Mouse (Mus musculus) lung, embryonic 16.5 days (tissue): Measurements from ENCODE around the gene Olfr1393. TPM values are rescaled to one million over a fixed set of nuclear protein-coding genes. Genes with fewer than 3 reads are reported as not detected.
"Not testable (repeated sequence)": the region's sequence is repeated elsewhere in the genome, so short reads cannot be mapped to it uniquely, and the experiment has no call there.

ENCODE experiments used
- ATAC-seq: fragments of 200-750 bp; cut with Nextera tagmentation; 2 replicates; pipeline ENCODE4 v1.8.0; 2017; ENCODE audit warnings: low read depth, mild to moderate bottlenecking, moderate library complexity
- H3K27ac ChIP-seq: fragments of 300-500 bp; sonication (generic); 2 replicates; pipeline ENCODE4 v1.5.1; 2014; ENCODE audit warnings: mild to moderate bottlenecking, control low read depth, low read length
- H3K27me3 ChIP-seq: fragments of 300-500 bp; sonication (generic); 2 replicates; pipeline ENCODE4 v1.6.1; 2014; ENCODE audit warnings: low read depth, low read length, mixed read lengths; ENCODE audit not compliant: control insufficient read depth, insufficient read depth
- H3K36me3 ChIP-seq: fragments of 300-500 bp; sonication (generic); 2 replicates; pipeline ENCODE4 v1.6.1; 2014; ENCODE audit warnings: low read length; ENCODE audit not compliant: control insufficient read depth, insufficient read depth
- H3K4me1 ChIP-seq: fragments of 300-500 bp; sonication (generic); replicated peaks from 2 replicates; pipeline ENCODE4 v1.6.1; 2014; ENCODE audit warnings: low read length, mixed read lengths; ENCODE audit not compliant: control insufficient read depth, insufficient read depth
- H3K4me2 ChIP-seq: fragments of 300-500 bp; sonication (generic); 2 replicates; pipeline ENCODE4 v1.6.1; 2014; ENCODE audit warnings: low read depth, low read length, control low read depth
- H3K4me3 ChIP-seq: fragments of 300-500 bp; sonication (generic); 2 replicates; pipeline ENCODE4 v1.5.1; 2014; ENCODE audit warnings: mild to moderate bottlenecking, low read length, control low read depth
- H3K9ac ChIP-seq: fragments of 300-500 bp; sonication (generic); 2 replicates; pipeline ENCODE4 v1.6.1; 2014; ENCODE audit warnings: low read length, control low read depth
- H3K9me3 ChIP-seq: fragments of 300-500 bp; sonication (generic); 2 replicates; pipeline ENCODE4 v1.6.1; 2016; ENCODE audit warnings: low read length; ENCODE audit not compliant: control insufficient read depth
- WGBS: fragments of 180-500 bp; shearing (Covaris S2); extraction: QIAGEN DNeasy Blood & Tissue Kit; methylation state at CpG from one replicate; pipeline ENCODE4 v1.1.7; 2014; 5-methylcytosine and 5-hydroxymethylcytosine counted together
- polyA plus RNA-seq: library from polyadenylated mRNA; unstranded; fragments of >200 nt; fragmentation: Nextera tagmentation; extraction: Ambion mirVana; gene quantifications from 2 replicates; pipeline ENCODE4 v1.2.1, GENCODE M21; 2015

Olfr1393 gene
- polyA plus RNA-seq, 1 experiment from 2014 or later = 0.05 TPM

DNA sequence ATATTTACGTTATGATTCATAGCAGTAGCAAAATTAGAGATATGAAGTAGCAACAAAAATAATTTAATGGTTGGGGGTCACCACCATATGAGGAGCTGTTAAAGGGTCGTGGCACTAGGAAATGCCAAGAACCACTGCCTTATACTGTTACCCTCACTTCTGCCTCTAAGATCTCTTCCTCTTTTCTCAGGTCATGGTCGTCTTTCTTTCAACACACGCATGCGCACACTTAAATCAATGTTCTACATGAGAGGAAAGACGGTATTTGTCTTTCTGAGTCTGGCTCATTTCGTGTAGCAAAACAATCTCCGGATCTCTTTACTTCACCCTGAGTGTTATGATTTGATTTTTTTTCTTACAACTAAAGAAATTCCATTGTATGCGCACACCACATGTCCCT lies 8.3 kb upstream of the Olfr1393 start:
- 86% methylated on average over 9 of the region's 9 CpGs for WGBS
- no peak for ATAC-seq

GRCm38 (mm10) chr11:49270368-49270767 lies 7.7 kb upstream of the Olfr1393 start:
- Histone ChIP-seq H3K27me3 (no peaks in the 10 kb centered on the region), H3K4me2 (no peak overlapping the region), H3K4me3 (no peak overlapping the region), H3K36me3 (no peaks in the 10 kb centered on the region), H3K9ac (no peak overlapping the region), H3K4me1 (no peaks in the 10 kb centered on the region; the same call in 1 of the 2 replicates), H3K27ac (no peak overlapping the region), H3K9me3 (no peaks in the 10 kb centered on the region)
- ATAC-seq = no peak
- 75% methylated on average over 4 of the region's 4 CpGs for WGBS

More for the DNA sequence above, 8.3 kb upstream of the Olfr1393 start:
- Histone ChIP-seq H3K27ac (no peak overlapping the region), H3K9me3 (no peaks in the 10 kb centered on the region), H3K9ac (no peak overlapping the region), H3K36me3 (no peaks in the 10 kb centered on the region), H3K27me3 (no peaks in the 10 kb centered on the region), H3K4me1 (no peaks in the 10 kb centered on the region; the same call in 1 of the 2 replicates), H3K4me2 (no peak overlapping the region), H3K4me3 (no peak overlapping the region)

DNA sequence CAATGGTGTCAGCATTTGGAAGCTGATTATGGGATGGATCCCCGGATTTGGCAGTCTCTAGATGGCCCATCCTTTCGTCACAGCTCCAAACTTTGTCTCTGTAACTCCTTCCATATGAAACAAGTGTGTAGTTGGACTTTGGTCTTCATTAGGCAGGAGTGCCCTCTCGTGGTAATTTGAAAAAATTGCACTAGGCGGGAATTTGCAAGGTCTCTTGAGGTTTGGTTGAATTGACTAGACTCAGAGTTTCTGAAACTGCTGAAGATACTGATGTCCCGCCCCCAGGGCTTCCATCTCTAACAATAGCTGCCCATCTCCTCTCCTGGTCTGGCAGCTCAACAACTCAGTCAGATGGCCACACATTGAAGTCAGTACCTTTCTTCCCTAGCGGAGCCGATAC lies 6.8 kb upstream of the Olfr1393 start:
- H3K4me2 ChIP-seq = no peak overlapping the region
- ATAC-seq = 0 out of 2 replicates have a peak, but pooled peaks have one; percentile 12
- no peaks in the 10 kb centered on the region for H3K27me3 ChIP-seq
- H3K36me3 ChIP-seq = no peaks in the 10 kb centered on the region
- WGBS = 29% methylated on average over 7 of the region's 7 CpGs
- H3K9ac ChIP-seq = no peak overlapping the region
- no peaks in the 10 kb centered on the region for H3K9me3 ChIP-seq
- H3K4me3 ChIP-seq = no peak overlapping the region
- H3K27ac ChIP-seq = no peak overlapping the region
- H3K4me1 ChIP-seq = no peaks in the 10 kb centered on the region; the same call in 1 of the 2 replicates

DNA sequence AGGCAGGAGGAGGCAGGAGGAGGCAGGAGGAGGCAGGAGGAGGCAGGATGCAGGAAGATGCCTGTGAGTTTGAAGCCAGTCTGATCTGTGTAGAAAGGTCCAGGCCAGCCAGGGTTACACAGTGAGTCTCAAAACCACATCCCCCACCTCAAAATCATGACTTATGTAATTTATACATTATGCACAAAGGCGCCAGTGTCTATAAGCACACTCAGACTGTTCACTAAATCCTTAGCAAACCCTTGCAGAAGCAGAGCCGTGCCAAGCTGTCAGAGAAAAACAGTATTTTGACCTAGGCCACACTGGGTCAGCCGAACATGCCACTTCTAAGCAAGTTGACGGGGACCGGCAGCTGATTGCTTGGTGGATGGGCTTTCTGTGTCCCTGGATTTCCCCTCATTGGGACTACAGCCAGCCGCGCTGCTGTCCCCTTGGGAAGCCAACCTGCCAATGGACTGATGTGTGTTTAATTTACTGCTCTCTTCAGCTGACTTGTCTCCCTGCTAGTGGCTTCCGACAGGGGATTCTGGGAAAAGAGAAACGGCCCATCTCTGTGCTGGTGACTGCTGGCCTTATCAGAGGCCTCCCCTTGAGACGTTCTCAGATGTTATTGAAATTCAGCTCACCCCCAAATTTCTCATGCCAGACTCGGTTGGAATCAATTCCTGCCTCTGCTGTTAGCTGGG lies 4.1 kb upstream of the Olfr1393 start:
- H3K9me3 ChIP-seq = no peaks in the 10 kb centered on the region
- no peaks in the 10 kb centered on the region for H3K4me1 ChIP-seq
- H3K27me3 ChIP-seq = no peaks in the 10 kb centered on the region
- no peak overlapping the region for H3K27ac ChIP-seq
- H3K9ac ChIP-seq = no peak overlapping the region
- ATAC-seq = no peak
- 51% methylated on average over 11 of the region's 11 CpGs for WGBS
- H3K4me2 ChIP-seq = no peak overlapping the region
- no peak overlapping the region for H3K4me3 ChIP-seq
- no peaks in the 10 kb centered on the region for H3K36me3 ChIP-seq

DNA sequence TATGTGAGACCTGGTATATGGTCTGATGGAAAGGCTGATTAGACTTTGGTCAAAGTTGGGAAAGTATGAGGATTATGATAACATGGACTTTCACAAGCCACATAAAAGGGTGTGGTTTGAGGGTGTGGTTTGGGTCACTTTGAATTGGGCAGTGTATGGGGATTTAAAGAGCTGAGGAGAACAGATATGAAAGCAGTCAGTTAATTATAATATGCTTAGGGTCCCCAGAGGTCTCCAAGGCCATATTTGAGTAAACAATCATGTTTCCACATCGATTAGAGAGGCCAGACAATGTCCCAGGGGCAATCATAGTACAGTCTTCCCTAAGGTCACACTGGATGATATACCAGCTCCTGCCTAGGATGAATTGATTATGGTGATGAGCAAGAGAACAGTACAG lies 6.9 kb downstream of the Olfr1393 start, which contains the start of gene Olfr1392:
Gene Olfr1392, plus strand, starts transcription at position 301 of the 400 bp plus-strand sequence.
- not testable (repeated sequence) for H3K4me1 ChIP-seq, ATAC-seq, H3K4me3 ChIP-seq, H3K9ac ChIP-seq, H3K9me3 ChIP-seq, H3K27ac ChIP-seq, H3K4me2 ChIP-seq, H3K27me3 ChIP-seq, H3K36me3 ChIP-seq
- 32% methylated on average over 1 of the region's 1 CpGs for WGBS

DNA sequence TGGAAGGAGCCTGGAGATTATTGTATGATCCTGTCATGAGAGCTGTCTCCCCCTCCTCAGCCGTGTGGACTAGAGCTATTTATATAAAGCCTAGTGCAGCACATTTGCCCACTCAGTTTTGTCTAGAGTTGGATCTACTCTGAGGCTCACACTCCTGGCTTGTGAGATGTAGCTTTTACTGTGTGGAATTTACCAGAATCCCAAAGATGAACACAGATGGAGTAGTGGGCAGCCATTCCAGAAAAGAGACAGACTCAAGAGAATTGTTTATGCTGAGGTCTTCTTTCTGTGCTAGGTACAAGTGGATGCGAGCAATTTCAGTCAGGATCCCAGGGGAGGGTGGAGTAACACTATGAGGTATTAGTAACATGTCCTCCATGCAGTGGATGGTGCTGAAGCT lies 9.1 kb downstream of the Olfr1393 start:
- H3K4me3 ChIP-seq = no peak overlapping the region
- ATAC-seq = no peak
- H3K4me1 ChIP-seq = no peaks in the 10 kb centered on the region
- no peaks in the 10 kb centered on the region for H3K9me3 ChIP-seq
- H3K27me3 ChIP-seq = no peaks in the 10 kb centered on the region
- H3K9ac ChIP-seq = no peak overlapping the region
- no peak overlapping the region for H3K27ac ChIP-seq
- H3K36me3 ChIP-seq = no peaks in the 10 kb centered on the region
- no peak overlapping the region for H3K4me2 ChIP-seq
- 64% methylated on average over 2 of the region's 2 CpGs for WGBS

- H3K4me1 ChIP-seq = no peaks in the 10 kb centered on the region
- H3K27ac ChIP-seq = no peak overlapping the region
- no peak for ATAC-seq
- no peak overlapping the region for H3K4me2 ChIP-seq
- no peaks in the 10 kb centered on the region for H3K36me3 ChIP-seq
- no peak overlapping the region for H3K9ac ChIP-seq
- WGBS = 69% methylated on average over 3 of the region's 3 CpGs
- H3K4me3 ChIP-seq = no peak overlapping the region
- no peaks in the 10 kb centered on the region for H3K27me3 ChIP-seq
- no peaks in the 10 kb centered on the region for H3K9me3 ChIP-seq
Observed at GRCm38 (mm10) chr11:49292777-49293176, 14.7 kb downstream of the Olfr1393 start.

GRCm38 (mm10) chr11:49304441-49304840 lies 26.3 kb downstream of the Olfr1393 start, which contains the start of gene Olfr10:
Olfr10 (plus strand) TSS chr11:49304741.
- H3K36me3 ChIP-seq = no peaks in the 10 kb centered on the region
- no peak within 1 kb of the TSS for H3K4me3 ChIP-seq
- no peak within 1 kb of the TSS for H3K4me2 ChIP-seq
- no peak within 1 kb of the TSS for H3K9ac ChIP-seq
- H3K9me3 ChIP-seq = no peaks in the 10 kb centered on the region
- H3K27me3 ChIP-seq = no peaks in the 10 kb centered on the region
- ATAC-seq = no peak
- H3K27ac ChIP-seq = no peak within 1 kb of the TSS
- no peaks in the 10 kb centered on the region for H3K4me1 ChIP-seq

DNA sequence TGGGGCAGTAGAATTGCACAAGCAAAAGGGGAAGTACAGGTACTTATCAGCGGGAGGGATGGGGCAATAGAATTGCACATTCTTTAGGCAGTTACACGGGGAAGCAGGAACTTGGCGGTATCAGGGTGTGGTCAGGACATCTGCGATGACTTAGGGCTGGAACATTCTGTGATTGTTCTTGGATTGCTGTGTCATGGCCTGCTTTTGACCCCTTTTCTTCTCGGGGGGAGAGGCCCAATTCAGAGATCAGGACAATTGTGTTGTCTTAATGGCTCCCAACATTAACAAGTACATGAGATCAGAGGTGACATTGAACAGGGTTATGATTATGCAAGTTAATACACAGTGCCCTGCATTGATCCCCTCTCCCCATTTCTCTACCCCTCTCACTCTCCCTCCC lies 30.4 kb downstream of the Olfr1393 start:
- WGBS = 63% methylated on average over 5 of the region's 5 CpGs
- H3K9ac ChIP-seq = not testable (repeated sequence)

More for the DNA sequence above, 30.4 kb downstream of the Olfr1393 start:
- not testable (repeated sequence) for ATAC-seq, H3K9me3 ChIP-seq, H3K36me3 ChIP-seq, H3K4me2 ChIP-seq, H3K4me1 ChIP-seq, H3K4me3 ChIP-seq, H3K27ac ChIP-seq, H3K27me3 ChIP-seq
